Mouse (Mus musculus) erythroblast, adult 5-6 weeks (primary cell): ENCODE measurements at regions not wholly inside any gene's neighbourhood (a gene's known extent, or its start where the extent isn't known, plus 50 kb on each side); places are given as distances from the start of the nearest gene placed in this dataset.
A peak's percentile ranks its signal among the peaks of the same experiment; 100 is the strongest.
"Not testable (repeated sequence)": the region's sequence is repeated elsewhere in the genome, so short reads cannot be mapped to it uniquely, and the experiment has no call there.

ENCODE experiments used
- ATAC-seq: replicated peaks from 2 replicates; pipeline ENCODE4 v1.8.0; 2016; ENCODE audit warnings: moderate number of reproducible peaks, mild to moderate bottlenecking, moderate TSS enrichment, inconsistent platforms; ENCODE audit not compliant: poor library complexity, low FRiP score, severe bottlenecking

DNA sequence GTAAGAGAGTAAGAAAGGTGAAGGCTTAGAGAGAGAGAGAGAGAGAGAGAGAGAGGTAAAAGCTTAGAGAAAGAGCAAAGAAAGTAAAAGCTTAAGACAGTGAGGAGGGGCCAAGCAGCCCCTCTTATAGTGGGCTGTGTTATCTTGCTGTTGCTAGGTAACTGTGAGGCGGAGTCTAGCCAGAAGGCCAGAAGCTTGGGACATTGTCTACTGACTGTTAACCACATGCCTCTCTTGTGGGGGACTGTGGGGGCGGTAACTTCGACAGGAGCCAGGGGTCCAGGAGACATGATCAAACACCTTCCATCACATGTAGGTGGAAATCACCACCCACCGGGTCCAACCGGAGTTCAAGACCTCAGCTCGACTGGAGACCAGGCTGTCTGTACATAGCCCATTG, 148.0 kb downstream of the Katnal1 start:
- not testable (repeated sequence) for ATAC-seq

GRCm38 (mm10) chr5:148776796-148777659, 152.1 kb downstream of the Katnal1 start:
- no peak for ATAC-seq

DNA sequence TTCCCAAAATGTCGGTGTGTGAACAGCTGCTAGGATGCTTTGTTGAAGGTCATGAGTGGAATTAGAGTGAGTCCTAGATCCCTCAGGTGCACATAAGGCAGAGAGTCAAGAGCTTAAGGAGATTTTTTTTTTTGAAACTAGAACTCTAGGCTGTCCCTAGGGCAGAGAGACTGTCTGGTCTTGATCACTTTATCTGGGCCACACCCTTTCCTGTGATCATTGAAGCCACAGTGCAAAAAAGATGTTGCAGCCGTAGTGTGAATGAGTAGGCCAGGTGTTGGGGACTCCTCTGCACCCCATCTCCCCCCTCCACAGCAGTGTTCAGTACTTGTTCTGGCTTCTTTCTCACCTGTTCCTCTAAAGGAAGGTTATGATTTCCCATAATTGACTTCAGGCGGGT, 153.9 kb downstream of the Katnal1 start:
- ATAC-seq = no peak

- no peak; the same call in 1 of the 2 replicates for ATAC-seq
Observed at GRCm38 (mm10) chr5:148774446-148774845, 154.7 kb downstream of the Katnal1 start.

DNA sequence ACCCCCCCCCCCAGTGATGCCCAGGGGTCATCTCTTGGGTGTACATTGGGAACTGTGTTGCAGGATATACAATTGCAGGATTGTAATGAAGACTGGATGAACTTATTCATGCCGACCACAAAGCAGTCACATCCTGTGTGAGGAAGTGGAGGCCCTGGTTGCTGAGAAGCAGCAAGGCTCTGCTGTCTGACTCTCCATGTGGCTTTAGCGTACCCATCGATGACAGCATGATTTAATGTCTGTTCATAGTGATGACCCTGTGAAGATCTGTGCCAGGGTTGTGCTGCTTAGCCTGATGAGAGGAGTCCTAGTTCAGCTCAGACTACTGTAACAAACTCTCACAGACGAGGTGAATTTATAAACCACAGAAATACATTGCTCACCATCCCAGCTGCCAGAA, 159.7 kb downstream of the Katnal1 start:
- ATAC-seq = no peak

DNA sequence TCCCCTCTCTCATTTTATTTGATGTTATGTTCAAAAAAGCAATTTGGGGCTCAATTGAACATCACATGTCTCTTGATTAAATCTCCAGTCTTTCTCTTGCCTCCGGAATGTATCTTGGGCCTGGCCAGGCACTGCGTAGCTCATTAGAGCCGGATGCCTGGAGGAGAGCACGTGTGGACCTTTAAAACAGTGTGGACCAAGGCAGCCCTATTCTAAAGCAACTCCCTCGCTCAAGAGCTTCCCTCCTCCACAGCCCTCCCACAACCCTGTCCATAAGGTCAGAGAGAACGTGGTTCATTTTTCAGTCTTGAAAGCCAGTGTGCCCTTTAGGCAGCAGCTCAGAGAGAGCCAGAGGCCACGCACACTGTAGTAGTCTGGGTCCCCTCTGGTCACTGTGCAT, 160.8 kb downstream of the Katnal1 start:
- no peak for ATAC-seq

DNA sequence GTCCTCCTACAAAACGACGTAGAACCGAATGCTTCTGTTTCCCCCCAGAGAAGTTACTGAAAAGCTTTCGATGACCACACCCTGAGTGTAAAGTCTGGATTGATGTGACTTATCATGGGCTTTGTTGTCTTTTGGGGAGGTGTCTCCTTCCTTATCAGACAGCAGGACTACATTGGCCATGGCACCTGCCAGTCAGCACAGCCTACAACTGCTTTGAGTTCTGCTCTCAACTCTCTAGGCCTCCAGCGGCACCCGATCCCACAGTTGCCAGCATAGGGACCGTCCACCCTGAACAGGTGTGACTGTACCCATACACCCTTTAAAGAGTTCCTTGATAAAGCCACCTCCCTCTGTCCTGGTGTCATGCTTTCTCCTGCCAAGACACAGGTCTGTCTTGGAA, 163.1 kb downstream of the Katnal1 start:
- ATAC-seq = no peak

- no peak for ATAC-seq
Observed at GRCm38 (mm10) chr5:148760108-148760507, 169.0 kb downstream of the Katnal1 start.

DNA sequence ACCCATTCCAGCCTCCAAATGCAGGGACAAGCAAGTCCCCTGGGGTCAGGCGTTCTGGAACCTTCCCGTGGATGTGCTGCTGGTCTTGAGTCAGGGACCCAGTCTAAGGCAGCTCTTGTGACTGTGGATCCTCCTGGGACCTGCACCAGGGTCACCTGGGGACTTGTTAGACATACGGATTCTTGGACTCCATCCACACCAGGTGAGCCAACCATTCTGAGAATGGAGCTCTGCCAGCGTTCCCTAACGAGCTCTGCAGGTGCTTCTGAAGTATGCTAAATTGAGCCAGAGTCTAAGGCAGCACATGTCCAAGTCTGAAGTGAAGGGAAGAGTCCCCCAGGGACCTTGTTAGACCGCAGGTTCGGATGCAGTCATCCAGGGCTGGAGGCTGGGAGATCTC, 170.3 kb downstream of the Katnal1 start:
- no peak for ATAC-seq

GRCm38 (mm10) chr5:148757715-148758114, 171.4 kb downstream of the Katnal1 start:
- no peak for ATAC-seq

GRCm38 (mm10) chr5:148757236-148757635, 171.9 kb downstream of the Katnal1 start:
- no peak for ATAC-seq

- 0 out of 2 replicates have a peak, but pooled peaks have one; percentile 42 for ATAC-seq
Observed at GRCm38 (mm10) chr5:148756246-148756930, 172.7 kb downstream of the Katnal1 start.

GRCm38 (mm10) chr5:148755807-148756206, 173.3 kb downstream of the Katnal1 start:
- no peak for ATAC-seq

DNA sequence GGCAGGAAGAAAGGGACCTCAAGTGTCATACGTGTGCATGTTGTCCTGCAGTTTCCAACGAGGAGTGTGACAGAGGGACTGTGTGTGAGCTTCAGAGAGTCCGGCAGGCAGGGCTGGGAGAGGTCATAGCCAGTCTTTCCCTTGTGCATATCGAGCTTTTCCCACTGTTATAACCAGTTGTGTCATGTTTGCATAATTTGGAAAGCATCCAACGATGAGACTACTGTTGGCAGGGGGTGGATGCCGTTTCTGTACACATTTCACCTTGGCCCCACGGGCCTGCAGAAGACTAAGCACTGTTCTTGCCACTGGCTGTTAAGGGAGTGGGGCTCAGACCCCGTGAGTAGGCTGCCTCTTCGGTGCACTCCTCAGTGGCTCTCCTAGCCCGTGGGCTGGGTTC, 174.2 kb downstream of the Katnal1 start:
- no peak for ATAC-seq

- ATAC-seq = no peak
Observed at GRCm38 (mm10) chr5:148754363-148754762, 174.8 kb downstream of the Katnal1 start.

DNA sequence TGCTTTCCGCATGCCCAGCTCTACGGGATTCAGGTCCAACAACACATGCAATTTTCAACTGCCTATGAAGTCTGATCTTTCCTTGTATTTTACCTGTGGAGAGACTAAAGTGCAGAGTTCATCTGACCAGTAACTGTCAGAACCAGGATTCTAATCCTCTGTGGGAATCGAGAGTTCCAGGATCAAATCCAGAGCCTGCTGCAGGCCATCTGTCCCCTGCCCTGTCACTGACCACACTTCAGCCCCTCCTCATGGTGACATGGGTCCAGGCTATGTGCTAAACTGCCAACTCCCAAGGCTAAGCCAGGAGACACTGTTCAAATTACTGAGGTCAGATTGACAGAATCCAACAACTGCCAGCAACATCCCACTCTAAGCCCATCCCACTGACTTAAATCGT, 175.7 kb downstream of the Katnal1 start:
- no peak for ATAC-seq

GRCm38 (mm10) chr5:148751980-148752379, 177.1 kb downstream of the Katnal1 start:
- ATAC-seq = no peak

DNA sequence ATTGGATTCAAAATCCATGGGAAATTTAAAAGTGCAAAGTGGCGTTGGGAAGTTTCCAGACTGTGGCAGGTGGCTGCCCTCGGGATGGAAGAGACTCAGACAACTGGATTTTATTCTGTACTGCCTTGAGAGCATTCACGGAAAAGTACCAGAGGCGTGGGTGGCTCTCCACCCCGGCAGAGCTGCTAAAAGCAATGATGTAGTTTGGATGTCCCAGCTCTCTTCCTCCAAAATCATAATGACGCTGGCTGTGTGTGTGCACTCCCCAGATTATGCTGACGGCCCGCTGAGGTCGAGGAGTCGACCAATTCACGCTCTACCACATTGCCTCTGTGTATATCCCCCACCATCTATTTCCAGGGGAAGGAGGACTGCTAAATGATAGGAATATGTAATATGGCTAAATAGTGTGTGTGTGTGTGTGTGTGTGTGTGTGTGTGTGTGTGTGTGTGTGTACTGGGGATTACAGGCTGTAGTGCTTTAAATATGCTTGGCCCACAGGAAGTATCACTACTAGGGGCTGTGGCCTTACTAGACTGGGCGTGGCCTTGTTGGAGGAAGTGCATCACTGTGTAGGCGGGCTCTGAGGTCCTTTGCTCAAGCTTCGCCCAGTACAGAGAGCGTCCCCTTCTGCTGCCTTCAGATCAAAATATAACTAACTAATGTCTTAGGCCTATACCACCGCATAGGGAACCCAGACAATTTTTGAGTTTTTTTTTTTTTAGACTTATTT, 179.0 kb downstream of the Katnal1 start:
- ATAC-seq = no peak

DNA sequence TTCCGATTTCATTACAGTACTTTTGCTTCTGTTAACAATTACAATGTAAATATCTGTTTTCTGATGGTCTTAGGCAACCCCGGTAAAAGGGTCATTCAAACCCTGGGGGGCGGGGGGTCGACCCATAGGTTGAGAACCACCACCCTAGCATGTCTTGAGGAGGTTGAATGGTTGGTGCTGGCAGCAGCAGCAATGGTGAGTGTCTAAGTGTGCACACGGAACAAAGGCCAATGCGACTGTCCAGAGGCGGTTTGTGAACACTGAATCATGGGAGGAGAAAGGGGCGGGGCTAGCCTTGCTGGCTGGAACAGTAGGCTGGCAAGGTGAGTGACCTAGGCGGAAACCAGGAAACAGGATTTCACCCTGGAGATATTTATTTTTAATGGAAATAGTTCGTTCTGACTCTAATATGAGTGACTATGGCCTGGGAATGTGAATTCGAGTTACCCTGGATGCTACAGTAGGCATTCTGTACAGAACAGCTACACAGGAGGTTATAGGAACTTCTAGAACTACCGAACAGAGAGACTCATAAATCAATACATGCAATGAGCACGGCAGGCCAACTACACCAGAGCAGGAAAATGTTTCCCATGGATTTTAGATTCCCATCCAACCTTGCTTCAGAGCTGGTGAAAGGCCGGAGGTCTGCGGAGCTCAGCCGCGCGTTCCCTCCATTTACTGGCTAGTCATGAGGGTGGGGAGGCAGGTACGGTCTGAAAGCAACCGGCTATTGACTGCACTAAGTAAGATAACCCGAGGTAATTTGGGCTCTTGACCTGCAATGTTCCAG, 181.0 kb downstream of the Katnal1 start:
- no peak for ATAC-seq

DNA sequence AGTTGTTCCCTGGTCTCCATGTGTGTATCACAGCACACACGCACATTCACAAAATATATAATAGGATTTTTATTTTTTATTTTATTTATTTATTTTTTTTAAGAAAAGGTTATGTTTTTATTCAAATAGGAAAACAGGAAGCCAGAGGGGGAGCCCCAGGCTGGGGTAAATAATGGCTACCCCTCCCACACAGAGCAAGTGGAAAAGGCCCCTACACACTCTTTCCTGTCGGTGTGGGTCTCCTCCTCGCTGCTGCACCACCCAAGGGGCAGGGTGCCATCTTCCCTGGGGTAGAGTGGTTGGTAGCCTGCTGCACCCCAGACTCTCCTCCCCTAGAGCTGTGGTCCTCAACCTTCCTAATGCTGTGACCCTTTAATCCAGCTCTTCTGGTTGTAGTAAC, 181.6 kb downstream of the Katnal1 start:
- no peak for ATAC-seq
